Mouse (Mus musculus) embryonic fibroblast, embryonic 13.5 days (primary cell): ENCODE measurements around the gene Igsf21.

Experiments
- CTCF ChIP-seq: IDR thresholded peaks from 2 replicates; pipeline ENCODE4 v1.5.1; 2011; ENCODE audit warnings: mild to moderate bottlenecking, control low read depth, low read length, moderate library complexity, borderline replicate concordance; ENCODE audit not compliant: insufficient read depth
- POLR2A ChIP-seq: IDR thresholded peaks from 2 replicates; pipeline ENCODE4 v1.6.1; 2011; ENCODE audit warnings: low read depth, mild to moderate bottlenecking, control low read depth, low read length, moderate library complexity

DNA sequence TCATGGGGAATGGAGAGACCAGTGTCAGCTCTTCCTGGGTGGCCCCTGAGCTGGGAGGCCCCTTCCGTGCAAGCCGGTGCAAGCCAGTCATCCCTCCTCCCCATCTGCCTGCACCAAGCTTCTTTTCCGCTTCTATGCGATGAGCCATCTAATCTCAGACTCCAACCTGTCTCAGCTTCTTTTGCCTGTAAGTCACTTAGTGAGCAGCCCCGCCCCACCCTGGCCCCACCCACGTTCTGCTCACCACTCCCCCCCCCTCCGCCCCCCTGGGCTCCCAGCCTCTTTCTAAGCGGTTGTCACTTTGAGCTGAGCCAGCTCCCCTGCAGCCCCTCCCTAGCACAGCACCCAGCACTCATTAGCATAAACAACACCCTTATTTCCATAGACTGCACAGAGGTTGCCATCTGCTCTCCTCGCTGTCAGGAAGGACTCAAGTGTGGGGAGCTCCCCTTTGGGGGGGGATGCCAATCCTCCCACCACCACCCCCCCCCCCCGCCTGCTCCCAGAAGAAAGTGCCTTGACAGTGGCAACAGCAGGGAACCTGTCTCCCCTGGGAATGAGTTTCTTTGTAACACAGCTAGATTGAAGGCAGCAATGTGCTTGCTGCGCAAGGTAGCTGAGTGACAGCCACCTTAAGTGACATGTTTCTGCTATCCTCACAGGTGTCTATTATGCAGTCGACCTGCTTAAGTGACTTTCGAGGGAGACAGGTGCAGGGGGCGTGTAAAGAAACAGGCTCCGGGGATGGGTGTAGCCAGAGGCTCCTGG is 176.8 kb downstream of the Igsf21 start:
- no peak for TF ChIP-seq CTCF
- no peak for TF ChIP-seq POLR2A
